Mouse (Mus musculus): ENCODE measurements at regions not wholly inside any gene's neighbourhood (a gene's known extent, or its start where the extent isn't known, plus 50 kb on each side); places are given as distances from the start of the nearest gene placed in this dataset.

DNA sequence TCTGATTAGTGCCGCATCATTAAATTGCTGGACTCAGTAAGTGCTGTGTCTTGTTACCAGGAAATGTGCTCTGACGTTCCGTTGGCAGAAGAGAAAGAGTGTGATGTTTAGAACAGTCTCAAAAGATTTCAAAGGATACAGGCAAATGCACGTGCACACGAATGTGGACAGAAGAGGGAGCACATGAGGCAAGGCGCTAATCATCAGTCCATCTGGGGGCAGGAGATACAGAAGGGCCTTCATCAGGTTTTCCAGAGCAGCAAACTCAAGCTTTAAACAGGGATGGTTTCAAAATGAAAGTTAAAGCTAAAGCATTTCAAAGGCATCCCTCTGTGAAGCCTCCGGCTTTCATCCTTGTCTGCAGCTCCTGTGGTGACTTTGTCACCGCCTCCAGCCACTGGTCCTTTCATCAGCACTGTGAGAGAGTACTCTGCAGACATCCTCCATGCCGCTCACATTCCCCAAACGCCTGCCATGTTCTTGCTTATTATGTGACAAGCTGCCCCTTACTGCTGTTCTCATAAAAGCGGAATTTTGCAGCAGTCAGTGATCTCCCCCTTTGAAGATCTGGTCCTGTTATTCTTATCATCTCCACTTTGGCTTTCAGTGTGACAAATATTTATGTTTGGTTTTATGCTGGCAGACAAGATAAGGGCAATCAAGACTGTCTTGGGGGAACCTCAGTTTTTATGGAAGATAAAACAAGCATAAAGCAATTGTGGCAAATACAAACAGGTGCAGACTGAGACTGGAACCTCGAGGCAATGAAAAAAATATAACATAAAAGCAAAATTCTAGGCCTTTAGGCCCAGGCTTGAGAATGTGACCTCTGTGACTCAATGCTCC is 111.5 kb upstream of the Tmem150c start:
- Histone ChIP-seq H3K4me3 (replicated peaks; ENCODE audit: low read length) (no peak overlapping the region), H3K4me1 (ENCODE audit: control insufficient read depth, insufficient read depth, low read length) (peaks cover 10% of the 10 kb centered on the region), H3K36me3 (ENCODE audit: control insufficient read depth, insufficient read depth, low read length) (no peaks in the 10 kb centered on the region), H3K27ac (replicated peaks; ENCODE audit: low read depth, low read length) (no peak overlapping the region), H3K9me3 (ENCODE audit: control insufficient read depth, low read length) (no peaks in the 10 kb centered on the region), H3K4me2 (replicated peaks; ENCODE audit: low read depth, low read length, severe bottlenecking) (no peak overlapping the region), H3K27me3 (ENCODE audit: control insufficient read depth, insufficient read depth, low read length) (no peaks in the 10 kb centered on the region), H3K9ac (ENCODE audit: low read depth, low read length, severe bottlenecking) (no peak overlapping the region)
- ATAC-seq (ENCODE audit: low FRiP score, low read depth) (no peak), DNase-seq (ENCODE audit: low spot score) (no peak)
- no peak for TF ChIP-seq POLR2A (IDR thresholded peaks at IDR 0.05; ENCODE audit: borderline replicate concordance, extremely low read depth, insufficient read depth, insufficient read length)
- WGBS: 53% methylated on average over 12 of the region's 12 CpGs

GRCm38 (mm10) chr5:100268111-100268878 is 108.7 kb upstream of the Tmem150c start:
- H3K27me3 ChIP-seq (ENCODE audit: control insufficient read depth, insufficient read depth, low read length): no peaks in the 10 kb centered on the region
- H3K4me1 ChIP-seq (ENCODE audit: control insufficient read depth, insufficient read depth, low read length): peaks cover 10% of the 10 kb centered on the region
- no peaks in the 10 kb centered on the region for H3K36me3 ChIP-seq (ENCODE audit: control insufficient read depth, insufficient read depth, low read length)
- no peaks in the 10 kb centered on the region for H3K9me3 ChIP-seq (ENCODE audit: control insufficient read depth, low read length)
- ATAC-seq (ENCODE audit: low FRiP score, low read depth) (peak; percentile 41; the same call in 1 of the 2 replicates), DNase-seq (ENCODE audit: low spot score) (no peak)
- 53% methylated on average over 8 of the region's 8 CpGs for WGBS
- H3K9ac ChIP-seq (ENCODE audit: low read depth, low read length, severe bottlenecking): no peak overlapping the region
- no peak overlapping the region for H3K27ac ChIP-seq (replicated peaks; ENCODE audit: low read depth, low read length)
- H3K4me3 ChIP-seq (replicated peaks; ENCODE audit: low read length): no peak overlapping the region
- no peak overlapping the region for H3K4me2 ChIP-seq (replicated peaks; ENCODE audit: low read depth, low read length, severe bottlenecking)
- no peak for TF ChIP-seq POLR2A (IDR thresholded peaks at IDR 0.05; ENCODE audit: borderline replicate concordance, extremely low read depth, insufficient read depth, insufficient read length)

- Histone ChIP-seq H3K27me3 (ENCODE audit: control insufficient read depth, insufficient read depth, low read length) (no peaks in the 10 kb centered on the region), H3K36me3 (ENCODE audit: control insufficient read depth, insufficient read depth, low read length) (no peaks in the 10 kb centered on the region), H3K9ac (ENCODE audit: low read depth, low read length, severe bottlenecking) (no peak overlapping the region), H3K4me3 (replicated peaks; ENCODE audit: low read length) (no peak overlapping the region), H3K4me2 (replicated peaks; ENCODE audit: low read depth, low read length, severe bottlenecking) (no peak overlapping the region), H3K27ac (replicated peaks; ENCODE audit: low read depth, low read length) (peak overlapping the region; percentile 26; the same call in 1 of the 2 replicates), H3K4me1 (ENCODE audit: control insufficient read depth, insufficient read depth, low read length) (peaks cover 10% of the 10 kb centered on the region), H3K9me3 (ENCODE audit: control insufficient read depth, low read length) (no peaks in the 10 kb centered on the region)
- ATAC-seq (ENCODE audit: low FRiP score, low read depth): 0 out of 2 replicates have a peak, but pooled peaks have one; percentile 47
- WGBS: 38% methylated on average over 17 of the region's 17 CpGs
- no peak for TF ChIP-seq POLR2A (IDR thresholded peaks at IDR 0.05; ENCODE audit: borderline replicate concordance, extremely low read depth, insufficient read depth, insufficient read length)
- peak; percentile 57 for DNase-seq (ENCODE audit: low spot score)
Measured at GRCm38 (mm10) chr5:100266671-100267510, 107.3 kb upstream of the Tmem150c start.

DNA sequence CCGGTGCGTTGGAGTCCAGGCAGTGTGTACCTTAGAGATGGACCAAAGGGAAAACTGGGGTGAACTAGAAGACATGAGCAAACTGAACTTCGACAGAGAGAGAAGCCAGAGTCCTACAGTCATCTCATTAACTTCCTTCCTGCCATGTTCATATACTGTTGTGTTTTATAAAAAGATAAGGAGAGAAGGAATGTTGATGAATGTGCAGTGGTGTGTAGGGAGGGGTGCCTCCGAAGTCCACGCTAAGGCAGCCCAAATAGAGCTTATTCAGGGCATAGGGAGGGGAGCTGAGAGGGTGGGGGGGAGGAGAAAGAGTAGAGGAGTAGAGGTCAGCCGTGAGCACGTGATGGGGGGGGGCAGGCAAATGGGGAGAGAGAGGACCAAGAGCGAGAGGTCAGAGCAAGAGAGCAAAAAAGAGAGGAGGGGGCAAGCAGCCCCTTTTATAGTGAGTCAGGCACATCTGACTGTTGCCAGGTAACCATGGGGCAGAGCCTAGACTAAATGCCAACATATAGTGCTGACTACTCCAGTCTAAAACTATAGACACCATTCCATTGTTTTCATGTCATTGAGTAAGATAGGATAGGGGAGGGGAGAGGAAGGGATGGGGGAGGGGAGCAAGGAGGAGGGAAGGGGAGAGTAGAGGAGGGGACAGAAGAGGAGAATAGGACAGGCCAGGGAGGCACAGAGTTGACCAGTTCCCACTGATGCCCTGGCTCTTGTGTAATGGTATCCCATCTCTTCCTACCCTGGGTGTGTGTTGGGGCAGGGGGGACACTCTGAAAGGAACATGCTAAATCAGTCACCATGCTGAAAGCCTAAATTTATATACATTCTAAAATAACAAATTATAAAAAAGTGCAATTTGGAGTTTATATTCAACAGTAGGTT is 100.4 kb upstream of the Tmem150c start:
- no peaks in the 10 kb centered on the region for H3K27me3 ChIP-seq (ENCODE audit: control insufficient read depth, insufficient read depth, low read length)
- no peaks in the 10 kb centered on the region for H3K9me3 ChIP-seq (ENCODE audit: control insufficient read depth, low read length)
- H3K4me3 ChIP-seq (replicated peaks; ENCODE audit: low read length): no peak overlapping the region
- TF ChIP-seq POLR2A (IDR thresholded peaks at IDR 0.05; ENCODE audit: borderline replicate concordance, extremely low read depth, insufficient read depth, insufficient read length): no peak
- H3K4me1 ChIP-seq (ENCODE audit: control insufficient read depth, insufficient read depth, low read length): peaks cover 5% of the 10 kb centered on the region; the same call in 1 of the 2 replicates
- ATAC-seq (ENCODE audit: low FRiP score, low read depth) (0 out of 2 replicates have a peak, but pooled peaks have one; percentile 9), DNase-seq (ENCODE audit: low spot score) (no peak)
- no peaks in the 10 kb centered on the region for H3K36me3 ChIP-seq (ENCODE audit: control insufficient read depth, insufficient read depth, low read length)
- 77% methylated on average over 8 of the region's 8 CpGs for WGBS
- H3K9ac ChIP-seq (ENCODE audit: low read depth, low read length, severe bottlenecking): no peak overlapping the region
- no peak overlapping the region for H3K4me2 ChIP-seq (replicated peaks; ENCODE audit: low read depth, low read length, severe bottlenecking)
- no peak overlapping the region; the same call in 1 of the 2 replicates for H3K27ac ChIP-seq (replicated peaks; ENCODE audit: low read depth, low read length)

Measured in limb, embryonic 14.5 days (tissue).